Mouse (Mus musculus) cerebellum, adult 9-10 months (tissue): ENCODE results near the gene Rbm34.
"Not testable (repeated sequence)": the region's sequence is repeated elsewhere in the genome, so short reads cannot be mapped to it uniquely, and the experiment has no call there.

Source experiments
- DNase-seq: peaks from one replicate; pipeline ENCODE4 v3.0.0; 2022

Rbm34 gene

DNA sequence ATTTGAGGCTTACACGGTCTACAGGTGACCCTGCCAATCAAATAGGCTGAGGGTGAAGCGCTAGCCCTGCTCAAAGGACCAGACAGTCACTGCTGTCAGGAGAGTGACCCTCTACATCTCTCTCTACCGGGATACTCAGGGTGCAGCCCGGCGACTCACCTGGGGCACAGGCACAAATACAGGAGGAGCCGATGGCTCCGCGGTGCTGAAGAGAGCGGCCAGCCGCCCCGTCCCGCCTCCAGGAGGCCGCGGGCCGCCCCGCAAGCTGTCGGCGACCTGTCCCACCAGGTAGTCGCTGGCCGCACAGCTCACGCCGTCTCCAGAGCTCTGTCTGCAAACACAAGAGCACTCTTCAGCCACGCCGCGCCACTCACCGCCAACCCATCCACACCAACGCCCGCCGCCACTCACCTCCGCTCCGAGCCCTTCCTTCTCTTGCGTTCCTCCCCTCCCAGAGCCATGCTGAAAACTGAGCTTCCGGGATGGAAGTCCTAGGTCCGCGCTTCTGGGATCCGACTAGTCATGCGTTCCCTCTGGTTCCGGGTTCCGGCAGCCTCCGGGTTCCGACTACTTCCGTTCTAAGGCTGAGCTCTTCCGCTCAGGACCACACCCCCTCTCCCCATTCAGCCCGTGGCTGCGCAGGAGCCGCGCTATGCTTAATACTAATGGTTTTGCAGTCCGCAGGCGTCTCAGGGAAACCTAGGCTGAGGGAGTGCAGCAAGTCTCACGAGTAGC lies at the start of gene Rbm34:
Rbm34 (minus strand) TSS at position 493 of the 735 bp plus-strand sequence.
- peak; percentile 92 for DNase-seq

DNA sequence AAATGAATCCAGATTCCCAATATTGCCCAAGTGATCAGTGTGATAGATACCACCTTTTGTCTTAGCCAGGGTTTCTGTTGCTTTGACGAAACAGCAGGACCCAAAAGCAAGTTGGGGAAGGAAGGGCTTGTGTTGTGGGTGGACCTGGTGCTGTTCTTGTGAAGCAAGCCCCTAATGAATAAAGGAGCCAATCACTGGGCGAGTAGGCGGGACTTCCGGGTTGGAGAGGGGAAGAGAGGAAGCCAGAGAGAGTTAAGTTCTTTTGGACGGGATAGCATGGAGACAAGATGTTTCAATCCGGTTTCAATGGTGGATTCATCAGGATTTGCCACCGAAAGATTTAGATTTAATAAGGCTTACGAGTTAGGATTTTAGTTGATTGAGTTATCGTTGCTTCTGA lies 40.8 kb upstream of the Rbm34 start:
- no peak for DNase-seq

DNA sequence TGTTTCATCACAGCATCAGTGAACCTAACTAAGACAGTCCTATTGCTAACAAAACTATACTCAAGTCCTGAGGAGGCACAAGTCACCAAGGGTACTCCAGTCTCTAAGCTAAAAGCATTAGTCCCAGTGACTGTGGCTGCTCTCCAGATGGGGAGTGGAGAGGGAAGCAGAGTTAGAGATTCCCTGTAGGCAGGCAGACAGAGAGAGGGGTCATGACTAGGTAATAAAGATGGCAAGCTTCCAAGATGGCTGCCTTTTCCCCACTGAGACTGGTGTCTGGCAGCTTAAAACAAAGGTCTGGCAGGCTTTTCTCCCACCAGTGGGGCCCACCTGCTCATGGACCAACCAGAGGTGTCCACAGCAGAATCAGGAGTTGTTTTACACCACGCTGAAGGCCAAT lies 23.6 kb upstream of the Rbm34 start:
- DNase-seq = no peak

DNA sequence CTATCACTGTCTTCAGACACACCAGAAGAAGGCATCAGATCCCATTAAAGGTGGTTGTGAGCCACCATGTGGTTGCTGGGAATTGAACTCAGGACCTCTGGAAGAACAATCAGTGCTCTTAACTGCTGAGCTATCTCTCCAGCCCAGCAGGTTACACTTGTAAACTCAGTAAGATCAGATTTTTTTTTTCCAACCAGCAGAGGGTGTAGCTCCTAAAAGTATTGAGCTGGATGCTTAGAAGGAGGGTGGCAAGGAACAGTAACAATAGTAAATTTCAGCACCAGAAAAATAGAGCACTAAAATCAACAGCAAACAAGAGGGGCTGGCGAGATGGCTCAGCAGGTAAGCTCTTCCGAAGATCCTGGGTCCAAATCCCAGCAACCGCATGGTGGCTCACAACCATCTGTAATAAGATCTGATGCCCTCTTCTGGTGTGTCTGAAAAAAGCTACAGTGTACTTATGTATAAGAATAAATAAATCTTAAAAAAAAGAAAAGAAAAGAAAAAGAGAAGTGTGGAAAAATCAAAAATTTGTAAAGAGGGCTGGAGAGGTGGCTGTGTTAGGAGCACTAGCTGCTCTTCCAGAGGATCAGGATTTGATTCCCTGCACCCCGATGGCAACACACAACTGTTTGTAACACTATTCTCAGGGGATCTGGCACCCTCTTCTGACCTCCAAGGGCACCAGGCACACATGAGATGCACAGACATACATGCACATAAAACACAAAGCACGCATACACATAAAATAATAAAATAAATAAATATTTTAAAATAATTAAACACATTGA lies 18.7 kb upstream of the Rbm34 start:
- no peak for DNase-seq

DNA sequence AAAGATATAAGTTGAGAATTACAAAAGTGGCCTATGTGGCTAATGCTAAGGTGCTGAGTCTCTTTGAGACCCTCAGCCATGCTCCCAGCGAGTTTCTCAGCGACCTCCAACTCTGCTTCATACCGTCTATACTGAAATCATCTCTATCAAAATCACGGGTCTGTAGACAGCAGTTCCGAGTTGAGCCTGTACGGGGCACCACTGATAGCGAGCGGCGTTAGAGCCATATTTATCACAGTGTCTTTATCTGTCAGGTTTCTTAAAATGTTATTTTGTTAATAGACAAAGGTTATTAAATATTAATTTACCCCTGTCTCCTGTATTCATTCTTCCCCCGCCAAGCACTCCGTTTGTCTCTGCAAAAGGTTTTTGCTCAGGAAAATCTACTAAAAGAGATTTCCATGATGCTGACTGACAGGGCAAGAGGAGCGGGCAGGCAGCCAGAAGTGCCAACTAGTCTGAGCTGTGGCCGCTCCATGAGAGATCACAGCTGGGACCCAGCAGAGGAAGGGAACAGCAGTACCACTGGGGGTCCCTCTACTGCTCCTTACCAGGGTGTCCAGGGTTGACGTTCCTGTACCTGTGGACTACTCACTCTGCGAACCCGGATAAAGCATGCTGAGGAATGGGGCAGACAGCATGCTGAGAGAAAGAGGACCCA lies 17.6 kb upstream of the Rbm34 start:
- DNase-seq = no peak

DNA sequence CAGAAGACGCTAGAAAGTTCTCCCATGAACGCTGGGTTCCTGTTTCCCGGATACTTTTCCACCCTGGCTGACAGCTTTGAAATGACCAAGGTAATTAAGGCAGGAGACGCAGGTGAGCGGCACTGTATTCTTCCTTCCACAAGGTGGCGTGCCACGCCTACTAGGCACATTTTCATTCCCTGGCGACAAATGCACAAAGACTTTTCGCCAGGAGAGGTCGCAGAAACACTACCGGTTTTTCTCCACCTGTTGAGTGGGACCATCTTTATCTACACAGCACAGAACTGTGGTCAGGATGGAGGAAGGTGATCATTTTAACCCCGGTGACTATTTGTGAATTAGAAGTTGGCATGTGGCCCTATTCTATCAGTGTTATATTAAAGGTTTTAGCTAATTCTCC lies 15.6 kb upstream of the Rbm34 start:
- DNase-seq = peak; percentile 89

DNA sequence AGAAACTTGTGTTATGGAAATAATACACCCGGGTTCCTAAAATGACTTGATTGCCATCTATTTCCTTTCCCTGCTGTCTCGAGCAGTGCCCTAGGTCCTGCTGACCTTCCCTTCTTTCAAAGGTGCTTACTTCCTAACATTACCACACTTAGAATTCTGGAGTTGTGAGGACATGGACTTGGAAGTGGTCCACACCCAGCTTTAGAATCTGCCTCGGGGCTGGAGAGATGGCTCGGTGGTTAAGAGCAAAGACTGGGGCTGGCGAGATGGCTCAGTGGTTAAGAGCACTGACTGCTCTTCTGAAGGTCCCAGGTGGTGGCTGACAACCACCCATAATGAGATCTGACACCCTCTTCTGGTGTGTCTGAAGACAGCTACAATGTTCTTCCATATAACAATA lies 9.2 kb upstream of the Rbm34 start:
- DNase-seq = no peak

DNA sequence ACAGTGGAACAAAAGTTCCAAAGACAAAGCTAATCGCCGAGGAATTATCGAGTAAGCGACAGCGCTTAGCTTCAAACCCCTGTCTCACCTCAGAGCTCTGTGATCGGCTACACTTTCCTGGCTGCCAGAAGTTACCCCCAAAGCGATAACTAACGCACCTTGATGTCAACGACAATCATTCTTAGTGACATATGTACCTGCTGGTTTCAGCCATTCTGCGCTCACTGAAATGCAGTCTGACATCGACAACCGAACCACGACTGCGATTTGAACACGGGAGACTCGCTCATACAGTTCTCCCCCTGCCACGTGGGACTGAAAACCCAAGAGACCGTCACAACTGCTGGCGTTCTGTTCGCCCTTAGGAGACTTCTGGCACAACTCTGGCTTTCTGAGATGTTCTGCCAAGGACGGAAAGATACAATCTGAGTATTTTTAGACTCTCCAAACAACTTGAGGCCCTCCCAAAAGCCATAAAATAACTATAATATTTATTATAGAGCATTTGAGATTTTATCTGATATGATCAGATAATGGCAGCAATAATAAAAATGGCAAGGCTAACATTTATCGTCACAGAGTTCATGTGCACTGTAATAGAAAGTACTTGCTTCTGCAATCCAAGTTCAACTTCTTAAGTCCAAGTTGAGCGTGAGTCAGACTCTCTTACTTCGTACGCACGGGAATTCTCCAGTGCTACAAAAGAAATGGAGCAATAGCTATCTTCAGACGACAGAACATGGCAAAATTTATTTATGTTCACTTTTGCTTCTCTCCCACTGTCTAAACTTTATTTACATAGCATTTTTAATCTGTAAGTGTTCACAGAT lies 8.4 kb upstream of the Rbm34 start:
- no peak for DNase-seq

DNA sequence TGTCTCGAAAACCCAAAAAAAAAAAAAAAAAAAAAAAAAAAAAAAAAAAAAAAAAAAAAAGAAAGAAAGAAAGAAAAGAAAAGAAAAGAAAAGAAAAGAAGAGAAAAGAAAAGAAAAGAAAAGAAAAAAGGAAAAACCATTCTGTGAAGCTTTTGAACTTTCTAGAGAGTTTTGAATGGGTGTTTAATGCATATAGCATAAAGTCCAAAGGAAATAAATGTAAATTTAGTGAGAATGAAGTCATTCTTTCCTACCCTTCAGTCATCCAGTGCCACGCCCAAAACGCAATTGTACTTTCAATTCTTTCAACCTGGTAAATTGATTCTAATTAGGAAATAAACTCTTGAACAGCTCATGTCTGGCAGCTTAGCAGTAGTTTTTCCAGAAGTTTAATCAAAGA lies 7.7 kb upstream of the Rbm34 start:
- not testable (repeated sequence) for DNase-seq

DNA sequence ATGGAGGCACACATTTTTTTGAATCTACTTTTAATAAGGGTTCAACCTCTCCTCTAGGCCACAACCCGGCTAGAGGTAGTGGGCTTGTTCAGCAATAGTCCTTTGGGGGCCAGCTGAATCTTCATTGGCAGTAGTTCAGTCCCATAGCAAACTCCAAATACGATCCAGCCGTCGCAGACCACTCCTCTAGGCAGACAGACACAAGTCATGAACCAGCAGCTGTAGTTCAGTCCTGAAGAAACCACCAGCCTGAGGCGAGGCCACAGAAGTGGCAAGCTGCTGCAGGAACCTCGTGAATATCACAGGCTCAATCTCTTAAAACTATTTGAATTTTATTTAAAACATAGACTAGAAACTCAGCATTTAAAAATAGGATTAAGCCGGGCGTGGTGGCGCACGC lies 7.2 kb upstream of the Rbm34 start:
- DNase-seq = no peak

DNA sequence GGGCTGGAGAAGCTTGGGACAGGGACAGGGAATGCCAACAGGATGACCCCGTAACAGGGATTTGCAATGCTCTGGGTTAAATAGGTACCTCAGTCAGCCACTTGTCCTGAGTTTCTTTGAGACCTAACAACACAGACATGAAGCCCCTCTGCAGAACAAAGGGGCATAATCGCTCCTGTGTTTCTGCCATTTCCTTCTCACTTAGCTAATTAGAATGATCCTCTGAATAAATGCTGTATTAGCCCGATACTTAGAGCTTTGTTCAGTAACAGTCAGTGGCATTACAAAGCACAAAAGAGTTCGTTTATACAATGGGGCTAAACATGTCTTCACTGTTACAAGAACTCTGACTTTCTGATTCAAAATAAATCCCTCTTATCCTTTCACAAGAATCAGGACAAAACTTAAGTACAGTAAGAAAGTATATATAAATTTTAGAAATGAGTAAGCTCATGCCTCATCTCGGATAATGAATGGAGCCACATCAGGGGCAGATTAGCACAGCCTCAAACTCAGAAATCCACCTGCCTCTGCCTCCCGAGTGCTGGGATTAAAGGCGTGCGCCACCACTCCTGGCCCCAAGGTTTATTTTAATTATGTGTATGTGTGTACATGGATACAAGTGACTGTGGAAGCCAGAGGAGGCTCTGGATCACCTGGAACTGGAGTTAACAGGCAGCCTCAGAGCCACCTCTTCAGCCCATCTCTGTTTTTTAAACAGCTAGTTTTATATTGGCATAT lies 5.9 kb upstream of the Rbm34 start:
- DNase-seq = no peak

DNA sequence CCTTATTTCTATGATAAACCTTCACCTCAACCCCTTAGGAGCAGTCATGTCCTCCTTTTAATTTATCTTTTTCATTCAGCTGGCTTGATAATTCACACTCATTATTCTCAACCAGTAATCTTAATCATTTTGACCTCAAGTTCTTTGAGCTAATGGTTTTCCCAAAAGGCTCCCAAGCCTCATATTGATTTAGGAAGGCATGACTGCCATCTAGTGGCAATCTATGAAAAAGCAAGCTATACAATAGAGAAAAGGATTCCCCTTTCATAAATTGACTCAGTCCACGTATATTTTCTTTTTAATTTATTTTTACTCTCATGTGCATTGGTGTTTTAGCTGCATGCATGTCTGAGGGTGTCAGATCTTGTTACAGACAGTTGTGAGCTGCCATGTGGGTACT lies 4.8 kb upstream of the Rbm34 start:
- DNase-seq = peak; percentile 74

DNA sequence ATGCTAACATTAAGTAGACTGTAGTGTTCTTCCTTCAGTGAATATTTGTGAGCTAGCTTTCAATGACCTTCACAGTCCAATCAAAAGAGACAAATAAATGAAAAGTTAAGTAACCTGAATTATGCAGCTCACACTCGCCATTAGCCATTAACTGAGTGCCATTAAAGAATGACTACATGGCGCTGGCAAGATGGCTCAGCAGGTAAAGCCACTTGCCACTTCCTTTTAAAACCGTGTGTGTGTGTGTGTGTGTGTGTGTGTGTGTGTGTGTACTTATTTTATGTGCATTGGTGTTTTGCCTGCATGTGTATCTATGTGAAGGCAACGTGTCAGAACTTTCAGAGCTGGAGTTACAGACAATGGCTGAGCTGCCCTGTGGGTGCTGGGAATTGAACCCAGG lies 3.6 kb upstream of the Rbm34 start:
- DNase-seq = no peak

DNA sequence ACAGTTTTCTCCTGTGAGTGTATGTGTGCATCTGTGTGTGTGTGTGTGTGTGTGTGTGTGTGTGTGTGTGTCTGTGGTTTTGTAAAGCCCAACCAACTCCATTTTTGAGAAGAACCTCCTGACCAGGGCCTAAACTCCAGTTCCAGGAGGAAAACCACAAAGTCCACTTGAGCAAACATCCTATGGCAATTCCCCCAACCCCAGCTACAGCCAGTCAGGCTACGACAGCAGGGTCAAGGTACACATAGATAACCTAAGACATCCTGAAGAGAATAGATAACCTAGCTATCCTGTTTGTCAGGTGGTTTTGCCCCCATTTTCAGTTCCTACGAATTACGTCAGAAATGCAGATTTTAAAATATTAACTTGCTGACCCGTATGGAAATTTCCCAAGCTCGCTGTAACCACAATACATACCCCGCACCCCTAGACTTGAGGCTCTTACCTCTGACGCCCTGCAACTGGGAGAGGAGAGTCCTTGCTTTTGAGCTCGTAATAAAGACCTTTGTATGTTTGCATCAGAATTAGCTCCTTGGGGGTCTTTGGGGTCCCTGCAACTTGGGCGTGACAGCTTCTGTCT lies 2.9 kb upstream of the Rbm34 start:
- no peak for DNase-seq

DNA sequence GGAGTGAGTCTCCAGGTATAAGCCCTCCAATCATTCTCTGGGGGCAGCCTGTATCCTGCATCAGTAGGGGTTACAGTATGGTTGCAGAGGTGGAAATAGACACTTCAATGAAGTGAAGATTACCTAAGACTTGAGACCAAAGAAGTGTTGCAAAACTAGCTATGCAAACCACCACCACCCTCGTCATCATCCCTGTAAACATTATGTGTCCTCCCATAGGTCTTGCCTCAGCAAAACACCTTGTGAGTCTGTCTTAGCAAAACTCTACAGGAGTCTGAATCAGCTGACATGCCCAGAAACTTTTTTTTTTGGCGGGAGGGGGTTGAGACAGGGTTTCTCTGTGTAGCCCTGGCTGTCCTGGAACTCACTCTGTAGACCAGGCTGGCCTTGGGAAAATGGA lies 1.8 kb upstream of the Rbm34 start:
- no peak for DNase-seq

DNA sequence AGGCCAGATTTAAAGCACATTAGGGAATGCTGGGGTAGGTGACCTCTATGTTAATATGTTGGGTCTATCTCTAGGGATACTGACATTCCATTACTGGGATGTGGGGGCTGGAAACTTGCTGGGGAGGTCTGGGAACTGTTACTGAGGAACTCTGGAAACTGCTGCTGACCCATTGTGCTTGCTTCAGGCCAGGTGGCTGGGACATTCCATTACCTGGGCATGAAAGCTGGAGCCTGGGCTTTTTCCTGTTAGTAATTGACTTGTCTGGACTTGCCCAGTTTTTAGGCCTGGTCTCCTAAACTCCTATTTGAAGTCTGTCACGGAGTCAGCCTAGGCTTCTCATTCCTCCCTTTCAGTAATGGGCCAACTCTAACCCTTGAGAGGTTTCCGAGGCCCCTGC lies 1.2 kb upstream of the Rbm34 start:
- DNase-seq = no peak

DNA sequence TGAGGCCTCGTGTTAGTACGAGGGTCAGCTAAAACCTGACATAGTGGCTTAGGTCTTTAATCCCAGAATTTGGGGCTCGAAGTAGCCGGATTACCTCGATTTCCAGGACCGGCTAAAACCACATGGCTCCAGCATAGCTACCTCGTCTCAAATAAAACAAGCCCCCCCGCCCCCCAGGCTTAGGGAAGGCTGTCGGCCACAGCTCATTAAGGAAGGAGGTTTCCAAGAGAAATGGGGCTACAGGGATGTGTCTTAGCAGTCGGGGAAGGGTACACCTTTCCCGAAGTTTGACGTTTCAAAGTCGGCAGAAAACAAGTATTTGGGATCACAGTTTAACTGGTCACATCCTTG lies 418 bp upstream of the Rbm34 start:
- no peak for DNase-seq

DNA sequence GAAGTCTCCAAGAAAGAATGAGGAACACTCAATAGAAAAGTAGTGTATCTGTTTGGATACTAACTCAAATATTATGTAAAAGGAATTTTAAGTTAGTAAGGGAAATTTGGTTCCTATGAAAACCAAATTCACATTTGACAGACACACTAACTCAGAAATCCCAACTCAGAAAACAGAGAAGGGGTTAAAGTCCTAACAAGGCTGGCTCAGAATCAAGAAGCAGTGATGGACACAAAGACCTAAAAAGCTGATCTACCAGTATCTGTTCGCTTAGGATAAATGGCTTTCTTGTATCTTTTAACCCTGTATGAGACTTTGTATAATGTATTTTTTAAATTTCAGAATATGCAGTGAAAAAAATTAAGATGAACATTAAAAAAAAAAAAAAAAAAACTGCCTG lies 1.3 kb downstream of the Rbm34 start:
- DNase-seq = no peak

DNA sequence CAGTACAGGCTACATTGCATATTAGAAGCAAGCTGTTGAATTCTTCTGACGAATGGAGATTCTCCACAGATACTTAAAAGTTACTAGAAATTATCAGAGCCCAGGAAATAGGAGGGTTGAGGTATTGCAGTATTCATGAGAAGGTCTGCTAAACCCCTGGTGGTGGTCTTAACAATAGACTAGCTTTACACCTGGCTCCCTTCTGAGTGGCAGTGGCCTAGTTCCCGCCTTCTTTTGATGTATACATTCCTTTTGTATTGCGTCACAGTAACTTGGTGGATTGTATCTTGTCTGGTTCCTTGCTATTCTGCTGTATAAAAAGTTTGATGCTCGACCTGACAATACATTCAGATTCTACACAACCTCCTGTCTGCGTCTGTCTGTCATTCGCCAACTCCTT lies 2.8 kb downstream of the Rbm34 start:
- DNase-seq = no peak

DNA sequence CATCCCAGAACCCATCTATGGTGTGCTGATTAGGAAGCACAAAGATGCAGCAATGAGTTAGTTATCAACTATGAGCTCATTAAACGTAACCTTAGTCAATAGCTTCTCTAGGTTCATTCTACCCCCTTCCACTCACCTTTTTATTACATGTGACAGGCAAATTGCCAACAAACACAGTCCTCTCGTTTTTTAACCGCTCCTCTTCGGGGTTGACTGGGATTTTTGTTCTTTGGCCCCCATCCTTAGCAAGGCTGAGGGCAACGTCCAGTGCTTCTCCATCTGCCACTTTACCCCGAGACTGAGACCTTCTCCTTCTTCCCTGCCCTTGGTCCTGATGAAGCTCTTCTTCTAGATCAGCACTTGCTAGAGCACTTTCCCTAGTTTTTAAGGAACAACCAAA lies 5.6 kb downstream of the Rbm34 start:
- DNase-seq = no peak

DNA sequence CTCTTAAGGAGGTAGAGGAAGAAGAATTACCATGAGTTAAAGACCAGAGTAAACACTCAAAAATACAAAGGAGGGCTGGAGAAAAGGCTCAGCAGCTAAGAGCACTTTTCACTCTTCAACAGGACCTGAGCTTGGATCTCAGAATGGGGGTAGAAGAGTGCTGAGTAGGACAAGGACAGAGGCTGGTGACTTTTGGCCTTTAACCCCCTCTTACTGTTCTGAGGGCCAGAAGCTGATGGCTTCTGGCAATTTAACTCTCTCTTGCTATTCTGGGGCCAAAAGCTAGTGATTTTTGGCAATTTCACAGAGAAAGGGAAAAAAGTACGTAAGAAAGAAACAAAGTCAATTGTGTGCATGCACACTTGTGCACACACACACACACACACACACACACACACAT lies 8.0 kb downstream of the Rbm34 start:
- DNase-seq = no peak

DNA sequence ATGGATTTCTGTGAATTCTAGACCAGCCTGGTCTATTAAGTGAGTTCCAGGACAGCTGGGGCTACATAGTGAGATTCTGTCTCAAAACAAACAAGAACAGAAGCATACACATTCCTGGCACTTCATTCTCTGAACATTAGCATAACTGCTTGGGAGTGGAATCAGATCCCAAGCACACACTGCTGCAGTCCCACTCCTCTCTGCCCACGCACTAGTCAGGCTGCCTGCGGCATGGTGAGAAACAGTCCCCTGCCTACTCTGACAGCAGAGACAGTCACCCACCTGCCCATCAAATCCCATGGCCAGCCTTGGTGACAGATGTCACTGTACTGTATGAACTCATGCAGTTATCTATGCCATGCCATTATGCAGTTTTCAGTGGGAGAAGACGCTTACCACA lies 9.4 kb downstream of the Rbm34 start:
- no peak for DNase-seq
